Mouse (Mus musculus) myocyte (in vitro differentiated cells): ENCODE measurements around the gene Lyzl4. TPM values are rescaled to one million over a fixed set of nuclear protein-coding genes. Genes with fewer than 3 reads are reported as not detected.
A peak's percentile ranks its signal among the peaks of the same experiment; 100 is the strongest.

Experiments
- H3K27me3 ChIP-seq: one replicate; pipeline ENCODE4 v1.6.1; 2011; ENCODE audit not compliant: control insufficient read depth, insufficient read depth, insufficient read length
- H3K36me3 ChIP-seq: one replicate; pipeline ENCODE4 v1.6.1; 2011; ENCODE audit not compliant: control insufficient read depth, insufficient read depth
- H3K4me2 ChIP-seq: one replicate; pipeline ENCODE4 v1.6.1; 2011; ENCODE audit warnings: low read depth, control low read depth
- H3K4me3 ChIP-seq: one replicate; pipeline ENCODE4 v1.5.1; 2011; ENCODE audit warnings: mild to moderate bottlenecking, control low read depth, moderate library complexity
- H3K79me2 ChIP-seq: one replicate; pipeline ENCODE4 v1.6.1; 2011; ENCODE audit not compliant: control insufficient read depth, insufficient read depth
- H3ac ChIP-seq: one replicate; pipeline ENCODE4 v1.6.1; 2011; ENCODE audit not compliant: control insufficient read depth, insufficient read length
- CEBPB ChIP-seq: IDR thresholded peaks from 2 replicates; pipeline ENCODE4 v1.6.1; 2011; ENCODE audit warnings: mild to moderate bottlenecking, moderate library complexity; ENCODE audit not compliant: poor library complexity, insufficient read depth, severe bottlenecking
- E2F4 ChIP-seq: IDR thresholded peaks from one replicate; pipeline ENCODE4 v1.6.1; 2011; ENCODE audit warnings: mild to moderate bottlenecking, control low read depth, moderate library complexity; ENCODE audit not compliant: insufficient read depth
- MAX ChIP-seq: IDR thresholded peaks from one replicate; pipeline ENCODE4 v1.6.1; 2011; ENCODE audit warnings: low read depth, mild to moderate bottlenecking, control low read depth
- MYOD1 ChIP-seq, 3 experiments: IDR thresholded peaks; one replicate each; pipeline ENCODE4 v1.6.1; 2011; ENCODE audit warnings: control low read depth in 2 of 3, low read depth in 2 of 3, mild to moderate bottlenecking in 2 of 3, moderate library complexity in 1 of 3; ENCODE audit not compliant: insufficient read length in 2 of 3, control insufficient read depth in 1 of 3
- MYOG ChIP-seq, 3 experiments: IDR thresholded peaks; one replicate each; pipeline ENCODE4 v1.6.1; 2011; ENCODE audit warnings: control low read depth in 2 of 3, low read depth in 2 of 3, mild to moderate bottlenecking in 2 of 3; ENCODE audit not compliant: insufficient read length in 2 of 3, control insufficient read depth in 1 of 3, insufficient read depth in 1 of 3
- POLR2A ChIP-seq: IDR thresholded peaks from one replicate; pipeline ENCODE4 v1.6.1; 2011; ENCODE audit warnings: low read depth, mild to moderate bottlenecking, control low read depth, moderate library complexity; ENCODE audit not compliant: insufficient read length
- POLR2AphosphoS2 ChIP-seq: IDR thresholded peaks from one replicate; pipeline ENCODE4 v1.6.1; 2011; ENCODE audit warnings: low read depth, control low read depth; ENCODE audit not compliant: insufficient read length
- REST ChIP-seq: IDR thresholded peaks from one replicate; pipeline ENCODE4 v1.6.1; 2011; ENCODE audit warnings: mild to moderate bottlenecking, control low read depth, moderate library complexity; ENCODE audit not compliant: insufficient read depth, insufficient read length
- SRF ChIP-seq: IDR thresholded peaks from one replicate; pipeline ENCODE4 v1.6.1; 2011; ENCODE audit warnings: low read depth; ENCODE audit not compliant: control insufficient read depth, insufficient read length
- TCF12 ChIP-seq: IDR thresholded peaks from one replicate; pipeline ENCODE4 v1.6.1; 2011; ENCODE audit warnings: mild to moderate bottlenecking, control low read depth; ENCODE audit not compliant: poor library complexity, insufficient read depth, severe bottlenecking
- TCF3 ChIP-seq: IDR thresholded peaks from one replicate; pipeline ENCODE4 v1.6.1; 2011; ENCODE audit warnings: low read depth, control low read depth; ENCODE audit not compliant: insufficient read length
- USF1 ChIP-seq: IDR thresholded peaks from one replicate; pipeline ENCODE4 v1.6.1; 2011; ENCODE audit warnings: low read depth, mild to moderate bottlenecking, control low read depth, moderate library complexity
- polyA plus RNA-seq: library from polyadenylated mRNA; unstranded; fragments of >200 nt; fragmentation: generic; extraction: Trizol; gene quantifications from one replicate; pipeline ENCODE4 v1.2.1, GENCODE M21; 2012; ENCODE audit warnings: missing spikeins

Lyzl4 gene
- polyA plus RNA-seq, 1 experiment: not detected

GRCm38 (mm10) chr9:121642401-121643181, 695 bp upstream of the Lyzl4 start, which contains the start of gene Vipr1:
Vipr1 (plus strand) TSS chr9:121642716.
- Histone ChIP-seq H3K27me3 (peaks cover 71% of the 10 kb centered on the region), H3ac (peak within 1 kb of the TSS; percentile 33), H3K79me2 (no peaks in the 10 kb centered on the region), H3K36me3 (no peaks in the 10 kb centered on the region), H3K4me2 (peak within 1 kb of the TSS; percentile 81), H3K4me3 (no peak within 1 kb of the TSS)
- TF ChIP-seq SRF: no peak
- TF ChIP-seq USF1: no peak
- no peak for TF ChIP-seq CEBPB
- peak in 1 of 3 experiments; percentile 8 for TF ChIP-seq MYOG (IDR thresholded peaks at IDR 0.05; ENCODE audit: control insufficient read depth in 1 of 3, insufficient read depth in 1 of 3, insufficient read length in 2 of 3, low read depth in 2 of 3)
- TF ChIP-seq REST: no peak
- TF ChIP-seq POLR2AphosphoS2: no peak
- no peak for TF ChIP-seq MYOD1 (IDR thresholded peaks at IDR 0.05; ENCODE audit: control insufficient read depth in 1 of 3, insufficient read length in 2 of 3, low read depth in 2 of 3)

- peaks cover 65% of the 10 kb centered on the region for H3K27me3 ChIP-seq
- H3K36me3 ChIP-seq: no peaks in the 10 kb centered on the region
- no peak for TF ChIP-seq MYOD1 (IDR thresholded peaks at IDR 0.05; ENCODE audit: control insufficient read depth in 1 of 3, insufficient read length in 2 of 3, low read depth in 2 of 3)
- TF ChIP-seq POLR2AphosphoS2: no peak
- no peak for TF ChIP-seq REST
- TF ChIP-seq SRF: no peak
- no peak for TF ChIP-seq MYOG (IDR thresholded peaks at IDR 0.05; ENCODE audit: control insufficient read depth in 1 of 3, insufficient read depth in 1 of 3, insufficient read length in 2 of 3, low read depth in 2 of 3)
- no peak for TF ChIP-seq E2F4
- no peak for TF ChIP-seq POLR2A
- no peak for TF ChIP-seq MAX
- no peak for TF ChIP-seq TCF12
- no peak for TF ChIP-seq USF1
- no peak for TF ChIP-seq CEBPB
- TF ChIP-seq TCF3: no peak
- peak overlapping the region; percentile 81 for H3K4me2 ChIP-seq
- no peak overlapping the region for H3K4me3 ChIP-seq
- H3ac ChIP-seq: no peak overlapping the region
- H3K79me2 ChIP-seq: no peaks in the 10 kb centered on the region
These were observed 521 bp downstream of the Lyzl4 start for GRCm38 (mm10) chr9:121641235-121641915.

- Histone ChIP-seq H3K27me3 (peaks cover 66% of the 10 kb centered on the region), H3K36me3 (no peaks in the 10 kb centered on the region), H3K4me2 (no peak overlapping the region), H3K4me3 (no peak overlapping the region), H3ac (no peak overlapping the region), H3K79me2 (no peaks in the 10 kb centered on the region)
- no peak for TF ChIP-seq E2F4
These were observed 2.1 kb downstream of the Lyzl4 start for GRCm38 (mm10) chr9:121639790-121640189.

- Histone ChIP-seq H3K4me3 (no peak overlapping the region), H3K36me3 (no peaks in the 10 kb centered on the region), H3K4me2 (no peak overlapping the region), H3K79me2 (no peaks in the 10 kb centered on the region), H3K27me3 (peaks cover 57% of the 10 kb centered on the region), H3ac (no peak overlapping the region)
- TF ChIP-seq MAX (no peak), POLR2A (no peak), USF1 (no peak), TCF12 (no peak), REST (no peak), SRF (no peak), POLR2AphosphoS2 (no peak), E2F4 (no peak), TCF3 (no peak), MYOD1 (IDR thresholded peaks at IDR 0.05; ENCODE audit: control insufficient read depth in 1 of 3, insufficient read length in 2 of 3, low read depth in 2 of 3) (no peak), MYOG (IDR thresholded peaks at IDR 0.05; ENCODE audit: control insufficient read depth in 1 of 3, insufficient read depth in 1 of 3, insufficient read length in 2 of 3, low read depth in 2 of 3) (no peak), CEBPB (no peak)
These were observed 5.9 kb downstream of the Lyzl4 start for GRCm38 (mm10) chr9:121635835-121636576.
